9 mouse cellular contexts compared by ENCODE assay signal in the genomic region with DNA sequence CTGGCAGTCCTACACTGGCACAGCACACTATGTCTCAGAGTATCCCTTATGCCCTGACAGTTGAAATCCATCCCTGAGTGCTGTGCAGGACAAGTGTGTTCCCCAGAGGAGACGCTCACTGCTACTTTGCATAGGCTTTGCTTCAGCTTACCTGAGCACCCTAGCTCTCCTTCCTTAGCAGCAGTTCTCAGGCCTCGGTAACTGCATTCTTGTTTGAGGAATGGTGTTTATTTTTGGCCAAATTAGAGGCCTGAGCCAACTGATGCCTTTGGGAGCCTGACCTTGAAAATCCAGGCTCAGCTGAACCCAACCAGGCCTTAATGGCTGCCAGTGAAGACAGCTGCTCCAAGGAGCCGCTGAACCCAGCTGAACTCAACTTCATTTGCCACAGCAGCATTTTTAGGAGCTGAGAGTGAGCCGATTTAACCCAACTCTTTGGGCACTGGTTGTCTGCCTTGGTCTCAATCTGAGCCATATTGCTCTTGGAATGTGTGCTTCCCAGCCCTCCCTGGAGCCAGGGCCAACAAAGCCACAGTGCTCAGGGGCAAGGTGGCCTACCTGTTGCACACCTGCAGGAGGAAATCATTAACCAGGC. TPM values are rescaled to one million over a fixed set of nuclear protein-coding genes. Genes with fewer than 3 reads are reported as not detected.
DNase-seq lines count a peak whose midpoint lies in the region; ATAC-seq and TF ChIP-seq lines count a peak whose summit lies in the region.
"Had no signal": no experiment of that assay in that cellular context is flagged by ENCODE, and none has a peak within 500 bp of the region (broad histone marks: within the 10 kb centered on the region; RNA-seq: fewer than 3 reads in every experiment).

No protein-coding gene starts in this region.

- no peak overlapping the region for H3K9ac ChIP-seq in kidney, embryonic 14.5 days (ENCODE audit: low read depth, low read length)
- H3K9ac ChIP-seq in intestine, embryonic 14.5 days (ENCODE audit: low read length), result peak overlapping the region; percentile 41

- DNase-seq in kidney, postnatal 25 days, result no peak
- DNase-seq in thymus, adult 2 months, result no peak
- no peak for DNase-seq in thymus, postnatal 14 days
- DNase-seq in intestine, embryonic 14.5 days (ENCODE audit: low spot score), result no peak
- no peak for DNase-seq in urinary bladder, adult 2 months (ENCODE audit: low spot score)
- DNase-seq in MN1 (ENCODE audit: low spot score), result no peak
- DNase-seq in thymus, postnatal 4 days, result no peak

- H3K27me3 ChIP-seq in kidney, embryonic 14.5 days (ENCODE audit: control insufficient read depth, insufficient read depth, low read length), result no peaks in the 10 kb centered on the region
- no peaks in the 10 kb centered on the region for H3K27me3 ChIP-seq in thymus, adult 2 months (ENCODE audit: control insufficient read depth, insufficient read depth, low read length)
- no peaks in the 10 kb centered on the region for H3K27me3 ChIP-seq in intestine, embryonic 14.5 days (replicated peaks; ENCODE audit: control insufficient read depth, insufficient read depth, low read length)
- H3K27me3 ChIP-seq: Patski had no signal

- H3K36me3 ChIP-seq in kidney, embryonic 14.5 days (ENCODE audit: control insufficient read depth, insufficient read depth, low read length), result peaks cover 47% of the 10 kb centered on the region
- peaks cover 32% of the 10 kb centered on the region for H3K36me3 ChIP-seq in thymus, adult 2 months (ENCODE audit: control insufficient read depth, insufficient read depth, low read length)
- H3K36me3 ChIP-seq in intestine, embryonic 14.5 days (ENCODE audit: control insufficient read depth, insufficient read depth, low read length), result peaks cover 52% of the 10 kb centered on the region

- no peak for TF ChIP-seq POLR2A in thymus, adult 2 months (IDR thresholded peaks at IDR 0.05; ENCODE audit: control insufficient read depth, extremely low read depth, insufficient read depth, low read length, poor library complexity)

- H3K4me3 ChIP-seq in kidney, embryonic 14.5 days (ENCODE audit: low read length), result no peak overlapping the region
- no peak overlapping the region for H3K4me3 ChIP-seq in thymus, adult 2 months (ENCODE audit: control insufficient read depth, insufficient read depth, low read length)
- H3K4me3 ChIP-seq in intestine, embryonic 14.5 days (ENCODE audit: low read depth, low read length), result peak overlapping the region; percentile 69

- no peak overlapping the region for H3K4me2 ChIP-seq in kidney, embryonic 14.5 days (replicated peaks; ENCODE audit: low read depth, low read length)
- H3K4me2 ChIP-seq in intestine, embryonic 14.5 days (ENCODE audit: low read length), result peak overlapping the region; percentile 99

- TF ChIP-seq CTCF in thymus, adult 2 months (IDR thresholded peaks at IDR 0.05; ENCODE audit: borderline replicate concordance, control insufficient read depth, extremely low read depth, insufficient read depth, low read length, poor library complexity), result peak; percentile 79; the same call in 1 of the 2 replicates

- WGBS in kidney, embryonic 14.5 days, result 80% methylated on average over 4 of the region's 4 CpGs
- WGBS in thymus, adult 2 months, result 94% methylated on average over 4 of the region's 4 CpGs
- WGBS in intestine, embryonic 14.5 days, result 72% methylated on average over 4 of the region's 4 CpGs

- H3K4me1 ChIP-seq in kidney, embryonic 14.5 days (ENCODE audit: control insufficient read depth, insufficient read depth, low read length), result peaks cover 19% of the 10 kb centered on the region
- peaks cover 26% of the 10 kb centered on the region for H3K4me1 ChIP-seq in thymus, adult 2 months (replicated peaks; ENCODE audit: control insufficient read depth, insufficient read depth, low read length)
- peaks cover 25% of the 10 kb centered on the region for H3K4me1 ChIP-seq in intestine, embryonic 14.5 days (replicated peaks; ENCODE audit: control insufficient read depth, insufficient read depth, low read length)

- ATAC-seq in kidney, embryonic 14.5 days (ENCODE audit: low FRiP score, low TSS enrichment), result no peak
- ATAC-seq in intestine, embryonic 14.5 days (replicated peaks; ENCODE audit: low FRiP score, low TSS enrichment, low read depth), result no peak
- ATAC-seq: Patski had no signal

- H3K9me3 ChIP-seq in kidney, embryonic 14.5 days (ENCODE audit: control insufficient read depth, low read length), result no peaks in the 10 kb centered on the region
- no peaks in the 10 kb centered on the region for H3K9me3 ChIP-seq in intestine, embryonic 14.5 days (ENCODE audit: control insufficient read depth, low read length)

- H3K27ac ChIP-seq in kidney, embryonic 14.5 days (ENCODE audit: low read depth, low read length), result peak overlapping the region; percentile 99; the same call in 1 of the 2 replicates
- H3K27ac ChIP-seq in thymus, adult 2 months (ENCODE audit: control insufficient read depth, insufficient read depth, low read length), result peak overlapping the region; percentile 50
- H3K27ac ChIP-seq in intestine, embryonic 14.5 days (ENCODE audit: low read depth), result peak overlapping the region; percentile 98

RNA-seq across cellular contexts. Expression of a gene that starts 0.6 kb away (rescaled TPM):
- polyA plus RNA-seq in kidney, embryonic 14.5 days (2014; fragmentation: Nextera tagmentation; extraction: Ambion mirVana), result 1.8 and 2.3 TPM in 2 replicates
- polyA plus RNA-seq in thymus, adult 2 months (2012; rRNA removed), result 7.6 and 10.2 TPM in 2 replicates
- polyA plus RNA-seq in intestine, embryonic 14.5 days (2014; fragmentation: Nextera tagmentation; extraction: Ambion mirVana), result 14.2 and 14.7 TPM in 2 replicates
- 80.6 and 96.3 TPM in 2 replicates for polyA plus RNA-seq in urinary bladder, adult 2 months (2012; rRNA removed)
